Mouse (Mus musculus): ENCODE measurements around the gene Foxn3. TPM values are rescaled to one million over a fixed set of nuclear protein-coding genes. Genes with fewer than 3 reads are reported as not detected.

Foxn3 gene
- polyA plus RNA-seq, 1 experiment from 2014 or later, result 81.4 TPM

- Histone ChIP-seq H3K4me2 (ENCODE audit: low read length) (no peak overlapping the region), H3K4me3 (replicated peaks; ENCODE audit: low read depth, low read length) (no peak overlapping the region), H3K27ac (replicated peaks; ENCODE audit: low read depth, low read length) (no peak overlapping the region), H3K36me3 (ENCODE audit: control insufficient read depth, insufficient read depth, low read length) (no peaks in the 10 kb centered on the region), H3K27me3 (ENCODE audit: control insufficient read depth, insufficient read depth, low read length) (no peaks in the 10 kb centered on the region), H3K9me3 (ENCODE audit: control insufficient read depth, low read length) (no peaks in the 10 kb centered on the region), H3K4me1 (ENCODE audit: control insufficient read depth, insufficient read depth, low read length) (no peaks in the 10 kb centered on the region), H3K9ac (replicated peaks; ENCODE audit: low read length) (no peak overlapping the region)
- 95% methylated on average over 7 of the region's 7 CpGs for WGBS
- DNase-seq, result no peak
- no peak for ATAC-seq (ENCODE audit: low FRiP score, low TSS enrichment)
Observed at GRCm38 (mm10) chr12:99543421-99544195, 19.8 kb downstream of the Foxn3 start.

GRCm38 (mm10) chr12:99540201-99540600, 23.2 kb downstream of the Foxn3 start:
- Histone ChIP-seq H3K9me3 (ENCODE audit: control insufficient read depth, low read length) (0 out of 2 replicates have a peak, but pooled peaks cover 5% of the 10 kb centered on the region), H3K36me3 (ENCODE audit: control insufficient read depth, insufficient read depth, low read length) (no peaks in the 10 kb centered on the region), H3K27me3 (ENCODE audit: control insufficient read depth, insufficient read depth, low read length) (no peaks in the 10 kb centered on the region), H3K4me1 (ENCODE audit: control insufficient read depth, insufficient read depth, low read length) (no peaks in the 10 kb centered on the region), H3K27ac (replicated peaks; ENCODE audit: low read depth, low read length) (no peak overlapping the region), H3K4me3 (replicated peaks; ENCODE audit: low read depth, low read length) (no peak overlapping the region), H3K9ac (replicated peaks; ENCODE audit: low read length) (no peak overlapping the region), H3K4me2 (ENCODE audit: low read length) (no peak overlapping the region)
- no peak for DNase-seq
- ATAC-seq (ENCODE audit: low FRiP score, low TSS enrichment), result no peak
- 91% methylated on average over 4 of the region's 4 CpGs for WGBS

- Histone ChIP-seq H3K36me3 (ENCODE audit: control insufficient read depth, insufficient read depth, low read length) (no peaks in the 10 kb centered on the region), H3K27ac (replicated peaks; ENCODE audit: low read depth, low read length) (no peak overlapping the region), H3K4me1 (ENCODE audit: control insufficient read depth, insufficient read depth, low read length) (no peaks in the 10 kb centered on the region), H3K4me2 (ENCODE audit: low read length) (no peak overlapping the region), H3K27me3 (ENCODE audit: control insufficient read depth, insufficient read depth, low read length) (no peaks in the 10 kb centered on the region), H3K9me3 (ENCODE audit: control insufficient read depth, low read length) (peaks cover 9% of the 10 kb centered on the region; the same call in 1 of the 2 replicates), H3K9ac (replicated peaks; ENCODE audit: low read length) (no peak overlapping the region), H3K4me3 (replicated peaks; ENCODE audit: low read depth, low read length) (no peak overlapping the region)
- WGBS, result 95% methylated on average over 6 of the region's 6 CpGs
- no peak for DNase-seq
- ATAC-seq (ENCODE audit: low FRiP score, low TSS enrichment), result no peak
Observed at GRCm38 (mm10) chr12:99537316-99537715, 26.1 kb downstream of the Foxn3 start.

- Histone ChIP-seq H3K4me2 (ENCODE audit: low read length) (no peak overlapping the region), H3K4me3 (replicated peaks; ENCODE audit: low read depth, low read length) (no peak overlapping the region), H3K27me3 (ENCODE audit: control insufficient read depth, insufficient read depth, low read length) (no peaks in the 10 kb centered on the region), H3K9me3 (ENCODE audit: control insufficient read depth, low read length) (peaks cover 9% of the 10 kb centered on the region; the same call in 1 of the 2 replicates), H3K36me3 (ENCODE audit: control insufficient read depth, insufficient read depth, low read length) (no peaks in the 10 kb centered on the region), H3K4me1 (ENCODE audit: control insufficient read depth, insufficient read depth, low read length) (no peaks in the 10 kb centered on the region), H3K9ac (replicated peaks; ENCODE audit: low read length) (no peak overlapping the region), H3K27ac (replicated peaks; ENCODE audit: low read depth, low read length) (no peak overlapping the region)
- DNase-seq, result no peak
- ATAC-seq (ENCODE audit: low FRiP score, low TSS enrichment), result no peak
- WGBS, result 96% methylated on average over 5 of the region's 5 CpGs
Observed at GRCm38 (mm10) chr12:99536426-99536825, 27.0 kb downstream of the Foxn3 start.

GRCm38 (mm10) chr12:99532342-99532741, 31.0 kb downstream of the Foxn3 start:
- H3K27me3 ChIP-seq (ENCODE audit: control insufficient read depth, insufficient read depth, low read length), result no peaks in the 10 kb centered on the region
- H3K36me3 ChIP-seq (ENCODE audit: control insufficient read depth, insufficient read depth, low read length), result no peaks in the 10 kb centered on the region
- DNase-seq (no peak), ATAC-seq (ENCODE audit: low FRiP score, low TSS enrichment) (no peak)
- H3K9me3 ChIP-seq (ENCODE audit: control insufficient read depth, low read length), result peaks cover 9% of the 10 kb centered on the region; the same call in 1 of the 2 replicates
- H3K9ac ChIP-seq (replicated peaks; ENCODE audit: low read length), result no peak overlapping the region
- WGBS, result 94% methylated on average over 7 of the region's 7 CpGs
- no peak overlapping the region for H3K27ac ChIP-seq (replicated peaks; ENCODE audit: low read depth, low read length)
- no peak overlapping the region for H3K4me2 ChIP-seq (ENCODE audit: low read length)
- H3K4me1 ChIP-seq (ENCODE audit: control insufficient read depth, insufficient read depth, low read length), result no peaks in the 10 kb centered on the region
- no peak overlapping the region for H3K4me3 ChIP-seq (replicated peaks; ENCODE audit: low read depth, low read length)

GRCm38 (mm10) chr12:99529687-99530411, 33.5 kb downstream of the Foxn3 start:
- Histone ChIP-seq H3K4me3 (replicated peaks; ENCODE audit: low read depth, low read length) (no peak overlapping the region), H3K9me3 (ENCODE audit: control insufficient read depth, low read length) (peaks cover under 1% of the 10 kb centered on the region; the same call in 1 of the 2 replicates), H3K27me3 (ENCODE audit: control insufficient read depth, insufficient read depth, low read length) (no peaks in the 10 kb centered on the region), H3K4me2 (ENCODE audit: low read length) (no peak overlapping the region), H3K36me3 (ENCODE audit: control insufficient read depth, insufficient read depth, low read length) (no peaks in the 10 kb centered on the region), H3K4me1 (ENCODE audit: control insufficient read depth, insufficient read depth, low read length) (no peaks in the 10 kb centered on the region), H3K9ac (replicated peaks; ENCODE audit: low read length) (no peak overlapping the region), H3K27ac (replicated peaks; ENCODE audit: low read depth, low read length) (no peak overlapping the region)
- ATAC-seq (ENCODE audit: low FRiP score, low TSS enrichment) (no peak), DNase-seq (no peak)
- 89% methylated on average over 17 of the region's 17 CpGs for WGBS

GRCm38 (mm10) chr12:99528958-99529357, 34.4 kb downstream of the Foxn3 start:
- ATAC-seq (ENCODE audit: low FRiP score, low TSS enrichment) (no peak), DNase-seq (no peak)
- WGBS, result 57% methylated on average over 5 of the region's 5 CpGs
- H3K27ac ChIP-seq (replicated peaks; ENCODE audit: low read depth, low read length), result no peak overlapping the region
- H3K4me2 ChIP-seq (ENCODE audit: low read length), result no peak overlapping the region
- no peaks in the 10 kb centered on the region for H3K4me1 ChIP-seq (ENCODE audit: control insufficient read depth, insufficient read depth, low read length)
- no peaks in the 10 kb centered on the region for H3K27me3 ChIP-seq (ENCODE audit: control insufficient read depth, insufficient read depth, low read length)
- no peaks in the 10 kb centered on the region for H3K9me3 ChIP-seq (ENCODE audit: control insufficient read depth, low read length)
- no peak overlapping the region for H3K9ac ChIP-seq (replicated peaks; ENCODE audit: low read length)
- H3K36me3 ChIP-seq (ENCODE audit: control insufficient read depth, insufficient read depth, low read length), result no peaks in the 10 kb centered on the region
- no peak overlapping the region for H3K4me3 ChIP-seq (replicated peaks; ENCODE audit: low read depth, low read length)

- no peak overlapping the region for H3K9ac ChIP-seq (replicated peaks; ENCODE audit: low read length)
- ATAC-seq (ENCODE audit: low FRiP score, low TSS enrichment) (no peak), DNase-seq (no peak)
- H3K4me3 ChIP-seq (replicated peaks; ENCODE audit: low read depth, low read length), result no peak overlapping the region
- H3K4me1 ChIP-seq (ENCODE audit: control insufficient read depth, insufficient read depth, low read length), result no peaks in the 10 kb centered on the region
- H3K9me3 ChIP-seq (ENCODE audit: control insufficient read depth, low read length), result no peaks in the 10 kb centered on the region
- WGBS, result 79% methylated on average over 6 of the region's 6 CpGs
- H3K27ac ChIP-seq (replicated peaks; ENCODE audit: low read depth, low read length), result no peak overlapping the region
- H3K27me3 ChIP-seq (ENCODE audit: control insufficient read depth, insufficient read depth, low read length), result no peaks in the 10 kb centered on the region
- H3K4me2 ChIP-seq (ENCODE audit: low read length), result no peak overlapping the region
- no peaks in the 10 kb centered on the region for H3K36me3 ChIP-seq (ENCODE audit: control insufficient read depth, insufficient read depth, low read length)
Observed at GRCm38 (mm10) chr12:99527452-99527851, 35.9 kb downstream of the Foxn3 start.

Data from midbrain, embryonic 14.5 days (tissue).